Mouse (Mus musculus) heart, adult 2 months (tissue): ENCODE measurements around the gene Trp53tg5.

Source experiments
- CTCF ChIP-seq: fragments of 200-600 bp; IDR thresholded peaks from 2 replicates; pipeline ENCODE4 v1.8.1; 2022; ENCODE audit warnings: antibody characterized with exemption, mild to moderate bottlenecking, moderate library complexity
- EP300 ChIP-seq: fragments of 200-500 bp; IDR thresholded peaks from 2 replicates; pipeline ENCODE4 v1.6.1; 2011; ENCODE audit warnings: low read depth, low read length, control low read depth; ENCODE audit not compliant: insufficient read depth
- POLR2A ChIP-seq: fragments of 200-500 bp; IDR thresholded peaks from 2 replicates; pipeline ENCODE4 v1.6.1; 2011; ENCODE audit warnings: mild to moderate bottlenecking, low read depth, low read length, control low read depth; ENCODE audit not compliant: insufficient read depth

DNA sequence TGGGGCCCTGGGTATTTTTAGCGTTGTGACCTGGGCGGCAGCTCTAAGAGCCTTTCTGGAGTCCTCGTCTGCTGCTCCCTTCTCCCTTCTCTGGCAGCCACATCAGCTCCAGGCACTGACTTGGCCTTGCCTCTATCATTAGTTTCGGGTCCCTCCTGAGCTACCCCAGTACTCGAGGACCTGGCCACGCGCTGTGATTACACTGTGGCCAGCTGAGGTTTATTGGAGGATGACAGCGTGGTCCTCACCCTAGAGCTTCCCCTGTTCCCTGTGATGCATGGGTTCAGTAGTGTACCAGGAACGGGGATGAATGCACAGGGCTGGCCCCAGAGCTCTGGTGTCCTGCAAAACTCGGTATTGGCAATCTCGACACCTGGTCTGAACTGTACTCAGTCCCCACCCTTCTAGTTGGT is 13.6 kb upstream of the Trp53tg5 start:
- TF ChIP-seq POLR2A: no peak
- no peak for TF ChIP-seq EP300
- TF ChIP-seq CTCF: no peak
